Mouse (Mus musculus) telencephalon, adult 2 months (tissue): ENCODE results near the gene Gjb4.

ENCODE experiments used
- DNase-seq: peaks from one replicate; pipeline ENCODE4 v3.0.0-alpha.2; 2011; ENCODE audit warnings: low read depth, low spot score

Gene Gjb4

DNA sequence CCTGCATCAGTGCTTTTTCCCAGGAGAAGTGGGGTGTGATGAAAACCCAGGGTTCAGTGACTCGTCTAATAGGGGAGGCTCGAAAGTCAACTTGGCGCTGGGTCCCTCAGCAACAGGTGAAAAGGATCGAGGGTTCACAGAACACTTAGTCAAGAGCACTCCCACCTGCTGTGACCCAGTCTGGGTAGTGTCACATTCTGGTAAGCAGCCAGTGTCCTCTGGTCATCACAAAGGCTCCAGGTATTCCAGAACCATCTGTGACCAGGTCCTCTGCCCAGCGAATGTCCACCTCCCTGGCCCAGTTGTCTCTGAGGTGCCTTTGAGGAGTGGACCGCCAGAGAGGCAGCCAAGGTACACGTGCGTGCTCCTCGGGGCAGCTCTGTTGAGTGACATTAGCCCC lies 42.3 kb downstream of the Gjb4 start:
- DNase-seq = no peak

DNA sequence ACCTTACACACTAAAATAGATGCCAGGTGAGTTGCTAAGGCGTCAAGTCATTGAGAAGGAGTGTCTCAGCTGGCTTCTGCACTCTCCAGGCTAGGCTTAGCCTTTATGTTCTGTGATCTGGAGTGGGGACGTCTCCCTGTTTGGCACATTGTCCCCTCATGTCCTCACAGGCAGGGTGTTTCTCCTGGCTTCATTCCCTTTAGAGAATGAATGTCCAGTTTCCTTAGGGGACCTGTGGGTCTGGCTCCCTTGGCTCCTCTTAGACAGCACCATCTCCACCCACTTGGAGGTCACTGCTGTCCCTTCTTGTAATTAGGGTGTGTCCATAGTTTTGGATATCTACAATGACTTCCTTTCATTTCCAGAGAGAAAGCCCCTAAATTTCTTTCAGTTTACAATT lies 47.0 kb downstream of the Gjb4 start:
- no peak for DNase-seq

DNA sequence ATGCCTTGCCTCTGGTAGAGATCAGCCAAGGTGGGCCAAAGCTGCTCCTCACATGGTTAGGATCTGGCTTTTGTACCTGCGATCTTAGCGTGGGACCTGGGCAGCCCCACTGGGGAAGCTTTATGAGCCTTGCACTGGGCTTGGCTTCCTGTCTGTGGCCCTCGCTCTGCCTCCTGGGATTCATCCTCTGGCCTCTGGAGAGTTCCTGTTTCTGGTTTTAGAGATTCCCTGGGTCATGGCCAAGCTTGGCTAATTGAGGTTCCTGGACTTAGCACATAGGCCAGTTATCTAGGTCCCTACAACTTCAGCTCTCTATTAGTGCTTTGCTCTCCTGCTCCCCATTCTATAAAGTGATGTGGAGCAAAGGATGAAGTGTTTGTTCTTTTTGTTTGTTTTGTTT lies 50.1 kb downstream of the Gjb4 start:
- no peak for DNase-seq
